Comparison of ENCODE assay signal across 9 mouse cellular contexts in genomic region chr1:62181638-62182037, GRCm38 (mm10).
DNase-seq lines count a peak whose midpoint lies in the region; ATAC-seq and TF ChIP-seq lines count a peak whose summit lies in the region.
"Had no signal": no experiment of that assay in that cellular context is flagged by ENCODE, and none has a peak within 500 bp of the region (broad histone marks: within the 10 kb centered on the region; RNA-seq: fewer than 3 reads in every experiment).

No protein-coding gene starts in this region.

- H3K27me3 ChIP-seq in hindbrain, embryonic 10.5 days (ENCODE audit: insufficient read depth, poor library complexity, severe bottlenecking), result no peaks in the 10 kb centered on the region
- no peaks in the 10 kb centered on the region for H3K27me3 ChIP-seq in hindbrain, postnatal 0 days (ENCODE audit: insufficient read depth, low read length)
- no peaks in the 10 kb centered on the region for H3K27me3 ChIP-seq in embryonic facial prominence, embryonic 11.5 days (ENCODE audit: control insufficient read depth, insufficient read depth, low read length)
- no peaks in the 10 kb centered on the region for H3K27me3 ChIP-seq in limb, embryonic 10.5 days (ENCODE audit: low read depth, poor library complexity, severe bottlenecking)
- H3K27me3 ChIP-seq: neural tube, embryonic 13.5 days had no signal

- ATAC-seq in hindbrain, postnatal 0 days, result no peak
- no peak for ATAC-seq in embryonic facial prominence, embryonic 11.5 days (replicated peaks; ENCODE audit: insufficient number of reproducible peaks, low FRiP score, low TSS enrichment, low read depth)
- ATAC-seq in erythroid progenitor cell, adult 5-6 weeks (replicated peaks; ENCODE audit: low FRiP score, poor library complexity, severe bottlenecking), result no peak

- peak overlapping the region; percentile 19; the same call in 1 of the 2 replicates for H3K27ac ChIP-seq in hindbrain, embryonic 10.5 days
- no peak overlapping the region for H3K27ac ChIP-seq in hindbrain, postnatal 0 days
- no peak overlapping the region for H3K27ac ChIP-seq in embryonic facial prominence, embryonic 11.5 days (replicated peaks; ENCODE audit: low read depth, low read length)
- H3K27ac ChIP-seq in limb, embryonic 10.5 days, result 0 out of 2 replicates have a peak overlapping the region, but pooled peaks have one; percentile 23
- H3K27ac ChIP-seq: neural tube, embryonic 13.5 days had no signal

- TF ChIP-seq CTCF in hindbrain, postnatal 0 days (IDR thresholded peaks at IDR 0.05; ENCODE audit: low read depth), result no peak

- H3K9me3 ChIP-seq in hindbrain, embryonic 10.5 days, result no peaks in the 10 kb centered on the region
- no peaks in the 10 kb centered on the region for H3K9me3 ChIP-seq in hindbrain, postnatal 0 days (ENCODE audit: low read length)
- H3K9me3 ChIP-seq in embryonic facial prominence, embryonic 11.5 days (replicated peaks; ENCODE audit: control insufficient read depth, low read length), result no peaks in the 10 kb centered on the region
- no peaks in the 10 kb centered on the region for H3K9me3 ChIP-seq in limb, embryonic 10.5 days (replicated peaks)
- H3K9me3 ChIP-seq: neural tube, embryonic 13.5 days had no signal

- no peaks in the 10 kb centered on the region for H3K36me3 ChIP-seq in hindbrain, embryonic 10.5 days
- no peaks in the 10 kb centered on the region for H3K36me3 ChIP-seq in hindbrain, postnatal 0 days (ENCODE audit: insufficient read depth, low read length)
- no peaks in the 10 kb centered on the region for H3K36me3 ChIP-seq in embryonic facial prominence, embryonic 11.5 days (replicated peaks; ENCODE audit: control insufficient read depth, insufficient read depth, low read depth, low read length)
- no peaks in the 10 kb centered on the region for H3K36me3 ChIP-seq in limb, embryonic 10.5 days
- H3K36me3 ChIP-seq: neural tube, embryonic 13.5 days had no signal

- no peak overlapping the region for H3K9ac ChIP-seq in hindbrain, postnatal 0 days (replicated peaks; ENCODE audit: low read length)
- H3K9ac ChIP-seq in embryonic facial prominence, embryonic 11.5 days (replicated peaks; ENCODE audit: low read length), result no peak overlapping the region
- H3K9ac ChIP-seq: neural tube, embryonic 13.5 days had no signal

- no peak overlapping the region for H3K4me2 ChIP-seq in hindbrain, postnatal 0 days (ENCODE audit: low read depth, low read length)
- no peak overlapping the region for H3K4me2 ChIP-seq in embryonic facial prominence, embryonic 11.5 days (ENCODE audit: low read depth, low read length)
- H3K4me2 ChIP-seq: neural tube, embryonic 13.5 days had no signal

- 11% methylated on average over 5 of the region's 5 CpGs for WGBS in hindbrain, embryonic 10.5 days
- WGBS in hindbrain, postnatal 0 days, result 8% methylated on average over 5 of the region's 5 CpGs
- 18% methylated on average over 5 of the region's 5 CpGs for WGBS in embryonic facial prominence, embryonic 11.5 days
- WGBS in limb, embryonic 10.5 days, result 19% methylated on average over 5 of the region's 5 CpGs

- DNase-seq in hindbrain, embryonic 10.5 days (ENCODE audit: low spot score), result peak; percentile 38
- no peak for DNase-seq in hindbrain, postnatal 0 days (ENCODE audit: low spot score)
- DNase-seq in ES-CJ7 (ENCODE audit: low read depth, low spot score), result peak; percentile 97
- DNase-seq in embryonic facial prominence, embryonic 11.5 days (ENCODE audit: low spot score), result peak; percentile 9
- DNase-seq in limb, embryonic 10.5 days (ENCODE audit: low spot score), result no peak
- no peak for DNase-seq in spleen, postnatal 14 days (ENCODE audit: low spot score in 2 of 2)
- DNase-seq in thymus, postnatal 14 days, result no peak

- H3K4me1 ChIP-seq in hindbrain, embryonic 10.5 days (replicated peaks), result peaks cover 23% of the 10 kb centered on the region
- 0 out of 2 replicates have a peak, but pooled peaks cover 4% of the 10 kb centered on the region for H3K4me1 ChIP-seq in hindbrain, postnatal 0 days (ENCODE audit: insufficient read depth, low read length)
- H3K4me1 ChIP-seq in embryonic facial prominence, embryonic 11.5 days (ENCODE audit: control insufficient read depth, insufficient read depth, low read length), result no peaks in the 10 kb centered on the region
- H3K4me1 ChIP-seq in limb, embryonic 10.5 days, result peaks cover 29% of the 10 kb centered on the region

- no peak overlapping the region for H3K4me3 ChIP-seq in hindbrain, embryonic 10.5 days
- H3K4me3 ChIP-seq in hindbrain, postnatal 0 days (ENCODE audit: low read length), result no peak overlapping the region
- H3K4me3 ChIP-seq in embryonic facial prominence, embryonic 11.5 days (ENCODE audit: low read depth, low read length), result no peak overlapping the region
- H3K4me3 ChIP-seq in limb, embryonic 10.5 days, result no peak overlapping the region
- H3K4me3 ChIP-seq: neural tube, embryonic 13.5 days had no signal

Comparison
In these comparisons a context has a peak if more than half of its experiments do, and no peak if none do; other contexts are left out.
1. DNase-seq: peak in hindbrain, embryonic 10.5 days (single experiment), ES-CJ7 (single experiment) and embryonic facial prominence, embryonic 11.5 days (single experiment); none in hindbrain, postnatal 0 days (single experiment), limb, embryonic 10.5 days (single experiment), spleen, postnatal 14 days (0 of 2) and thymus, postnatal 14 days (single experiment).
2. H3K27ac ChIP-seq: peak in hindbrain, embryonic 10.5 days (single experiment) and limb, embryonic 10.5 days (single experiment); none in hindbrain, postnatal 0 days (single experiment) and embryonic facial prominence, embryonic 11.5 days (single experiment).